Mouse (Mus musculus) heart, embryonic 16.5 days (tissue): ENCODE results near the gene Znrf2. TPM values are rescaled to one million over a fixed set of nuclear protein-coding genes. Genes with fewer than 3 reads are reported as not detected.

Experiments used
- ATAC-seq: fragments of 200-750 bp; cut with Nextera tagmentation; replicated peaks from 2 replicates; pipeline ENCODE4 v1.8.0; 2017; ENCODE audit warnings: moderate number of reproducible peaks; ENCODE audit not compliant: insufficient read depth, low FRiP score; ENCODE audit errors: extremely low read depth
- H3K27ac ChIP-seq: fragments of 300-500 bp; sonication (generic); 2 replicates; pipeline ENCODE4 v1.5.1; 2014; ENCODE audit warnings: mild to moderate bottlenecking, low read length, control low read depth, moderate library complexity
- H3K27me3 ChIP-seq: fragments of 300-500 bp; sonication (generic); 2 replicates; pipeline ENCODE4 v1.6.1; 2014; ENCODE audit warnings: low read length, mixed read lengths; ENCODE audit not compliant: control insufficient read depth, insufficient read depth
- H3K36me3 ChIP-seq: fragments of 300-500 bp; sonication (generic); 2 replicates; pipeline ENCODE4 v1.6.1; 2014; ENCODE audit not compliant: control insufficient read depth, insufficient read depth
- H3K4me1 ChIP-seq: fragments of 300-500 bp; sonication (generic); 2 replicates; pipeline ENCODE4 v1.6.1; 2014; ENCODE audit warnings: low read length, mixed read lengths; ENCODE audit not compliant: control insufficient read depth, insufficient read depth
- H3K4me2 ChIP-seq: fragments of 300-500 bp; sonication (generic); 2 replicates; pipeline ENCODE4 v1.6.1; 2014; ENCODE audit warnings: low read depth, mild to moderate bottlenecking, control low read depth, low read length
- H3K4me3 ChIP-seq: fragments of 300-500 bp; sonication (generic); 2 replicates; pipeline ENCODE4 v1.5.1; 2014; ENCODE audit warnings: mild to moderate bottlenecking, control low read depth, low read length
- H3K9ac ChIP-seq: fragments of 300-500 bp; sonication (generic); 2 replicates; pipeline ENCODE4 v1.6.1; 2014; ENCODE audit warnings: low read length, control low read depth
- H3K9me3 ChIP-seq: fragments of 300-500 bp; sonication (generic); replicated peaks from 2 replicates; pipeline ENCODE4 v1.6.1; 2016; ENCODE audit warnings: low read length; ENCODE audit not compliant: control insufficient read depth
- WGBS: fragments of 180-500 bp; shearing (Covaris S2); extraction: QIAGEN DNeasy Blood & Tissue Kit; methylation state at CpG from one replicate; pipeline ENCODE4 v1.1.7; 2014; 5-methylcytosine and 5-hydroxymethylcytosine counted together
- polyA plus RNA-seq: library from polyadenylated mRNA; unstranded; fragments of >200 nt; fragmentation: Nextera tagmentation; extraction: Ambion mirVana; gene quantifications from 2 replicates; pipeline ENCODE4 v1.2.1, GENCODE M21; 2015

The Znrf2 gene
- polyA plus RNA-seq, 1 experiment from 2014 or later, result 3.3 TPM

DNA sequence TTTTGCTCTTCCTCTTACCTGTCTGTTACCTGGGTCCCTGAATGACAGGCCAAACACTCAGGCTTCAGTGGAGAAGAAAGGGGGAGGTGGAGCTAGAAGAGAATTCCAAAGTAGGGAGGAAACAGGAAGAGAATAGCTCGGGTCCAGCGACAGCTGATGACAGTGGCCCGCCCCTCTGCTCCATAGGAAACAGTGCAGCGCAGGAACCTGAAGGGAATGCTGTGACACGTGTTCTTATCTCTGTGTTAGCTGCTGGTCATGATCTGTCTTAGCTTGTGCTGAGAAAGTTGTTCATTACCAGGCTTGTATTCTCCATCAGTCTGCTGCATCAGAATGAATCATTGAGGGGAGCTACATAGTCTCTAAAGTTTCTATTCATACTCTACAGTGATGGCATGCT lies 60.1 kb downstream of the Znrf2 start:
- Histone ChIP-seq H3K4me1 (peaks cover 17% of the 10 kb centered on the region), H3K27ac (no peak overlapping the region), H3K9ac (no peak overlapping the region), H3K4me3 (no peak overlapping the region), H3K36me3 (no peaks in the 10 kb centered on the region), H3K27me3 (no peaks in the 10 kb centered on the region), H3K4me2 (peak overlapping the region; percentile 12; the same call in 1 of the 2 replicates), H3K9me3 (no peaks in the 10 kb centered on the region)
- 8% methylated on average over 5 of the region's 5 CpGs for WGBS
- peak; percentile 45; the same call in 1 of the 2 replicates for ATAC-seq

GRCm38 (mm10) chr6:54877651-54878050 lies 60.9 kb downstream of the Znrf2 start:
- ATAC-seq, result no peak
- Histone ChIP-seq H3K36me3 (no peaks in the 10 kb centered on the region), H3K4me2 (no peak overlapping the region), H3K4me3 (no peak overlapping the region), H3K9me3 (no peaks in the 10 kb centered on the region), H3K4me1 (peaks cover 17% of the 10 kb centered on the region), H3K9ac (no peak overlapping the region), H3K27ac (no peak overlapping the region), H3K27me3 (no peaks in the 10 kb centered on the region)
- WGBS, result 76% methylated on average over 3 of the region's 3 CpGs

DNA sequence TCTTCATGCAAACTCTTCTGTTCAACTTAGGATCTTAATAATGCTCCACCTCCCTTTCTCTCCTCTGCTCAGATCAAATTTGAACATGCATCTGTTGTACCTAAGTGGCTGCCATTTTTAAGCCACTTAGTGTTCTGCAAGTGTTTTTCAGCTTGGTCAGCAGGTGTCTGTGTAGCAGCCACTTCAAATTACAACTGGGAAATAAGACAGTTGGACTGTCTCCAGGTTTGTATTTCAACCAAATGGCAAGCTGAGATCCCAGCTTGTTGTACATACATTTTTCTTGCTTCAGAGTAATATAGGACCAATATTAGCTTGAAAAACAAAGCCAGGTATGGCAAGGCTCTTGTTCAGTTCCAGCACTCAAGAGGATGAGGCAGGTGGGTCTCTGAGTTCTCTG lies 61.8 kb downstream of the Znrf2 start:
- ATAC-seq, result no peak
- no peak overlapping the region for H3K4me2 ChIP-seq
- H3K27ac ChIP-seq, result peak overlapping the region; percentile 35; the same call in 1 of the 2 replicates
- H3K9me3 ChIP-seq, result no peaks in the 10 kb centered on the region
- H3K4me1 ChIP-seq, result peaks cover 17% of the 10 kb centered on the region
- no peak overlapping the region for H3K4me3 ChIP-seq
- H3K27me3 ChIP-seq, result no peaks in the 10 kb centered on the region
- no peak overlapping the region for H3K9ac ChIP-seq
- no peaks in the 10 kb centered on the region for H3K36me3 ChIP-seq

DNA sequence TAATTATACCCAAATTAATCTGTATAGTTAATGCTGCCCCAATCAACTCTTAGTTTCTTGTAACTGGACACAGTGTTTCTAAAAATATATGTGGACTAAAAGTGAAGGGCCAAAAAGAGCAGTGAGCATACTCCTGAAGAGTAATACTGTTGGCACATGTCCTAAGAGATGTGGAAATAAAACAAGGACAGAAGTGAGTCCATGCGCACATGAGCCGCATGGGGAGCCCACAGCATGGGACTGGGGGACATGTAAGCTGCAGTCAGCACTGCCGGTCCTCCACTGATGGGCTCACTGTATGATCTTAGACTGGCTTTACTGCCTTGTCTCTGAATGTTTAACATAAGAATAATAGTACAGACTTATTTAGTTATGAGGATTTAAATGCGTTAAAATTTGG lies 63.4 kb downstream of the Znrf2 start:
- H3K4me3 ChIP-seq, result no peak overlapping the region
- H3K9ac ChIP-seq, result no peak overlapping the region
- no peaks in the 10 kb centered on the region for H3K36me3 ChIP-seq
- H3K4me1 ChIP-seq, result peaks cover 17% of the 10 kb centered on the region
- no peaks in the 10 kb centered on the region for H3K9me3 ChIP-seq
- WGBS, result 67% methylated on average over 4 of the region's 4 CpGs
- H3K27ac ChIP-seq, result no peak overlapping the region
- no peak; the same call in 1 of the 2 replicates for ATAC-seq
- no peaks in the 10 kb centered on the region for H3K27me3 ChIP-seq
- no peak overlapping the region for H3K4me2 ChIP-seq

- H3K9me3 ChIP-seq, result no peaks in the 10 kb centered on the region
- H3K4me3 ChIP-seq, result no peak overlapping the region
- WGBS, result 75% methylated on average over 2 of the region's 2 CpGs
- peaks cover 8% of the 10 kb centered on the region for H3K4me1 ChIP-seq
- no peak overlapping the region for H3K9ac ChIP-seq
- peaks cover 2% of the 10 kb centered on the region; the same call in 1 of the 2 replicates for H3K36me3 ChIP-seq
- H3K4me2 ChIP-seq, result no peak overlapping the region
- H3K27ac ChIP-seq, result no peak overlapping the region
- no peaks in the 10 kb centered on the region for H3K27me3 ChIP-seq
- no peak for ATAC-seq
Observed at GRCm38 (mm10) chr6:54883424-54883823, 66.7 kb downstream of the Znrf2 start.

- Histone ChIP-seq H3K27me3 (no peaks in the 10 kb centered on the region), H3K4me2 (no peak overlapping the region), H3K4me1 (no peaks in the 10 kb centered on the region), H3K36me3 (peaks cover 2% of the 10 kb centered on the region; the same call in 1 of the 2 replicates), H3K4me3 (no peak overlapping the region), H3K9ac (no peak overlapping the region), H3K27ac (no peak overlapping the region), H3K9me3 (no peaks in the 10 kb centered on the region)
- ATAC-seq, result no peak
- 80% methylated on average over 7 of the region's 7 CpGs for WGBS
Observed at GRCm38 (mm10) chr6:54886195-54886594, 69.5 kb downstream of the Znrf2 start.

DNA sequence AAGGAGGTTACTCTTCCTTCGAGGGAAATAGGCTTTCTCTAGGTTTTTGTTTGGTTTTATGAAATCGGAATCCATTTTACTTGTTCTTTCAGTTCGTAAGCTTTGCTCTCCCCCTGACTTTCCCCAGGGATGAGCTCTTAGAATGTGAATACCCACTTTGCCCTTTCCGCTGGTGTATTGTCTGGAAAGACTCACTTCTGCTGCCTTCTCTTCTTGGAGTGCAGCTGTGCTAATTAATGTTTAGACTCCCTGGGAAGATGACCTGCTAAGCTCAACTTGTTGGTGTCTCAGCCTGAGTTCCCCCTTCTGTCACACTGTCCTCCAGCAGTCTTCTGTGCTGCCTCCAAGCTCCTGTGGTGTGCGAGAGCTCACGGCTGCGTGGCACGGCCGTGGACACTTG lies 73.5 kb downstream of the Znrf2 start:
- H3K4me3 ChIP-seq, result no peak overlapping the region
- no peak overlapping the region for H3K27ac ChIP-seq
- no peaks in the 10 kb centered on the region for H3K4me1 ChIP-seq
- H3K27me3 ChIP-seq, result no peaks in the 10 kb centered on the region
- ATAC-seq, result no peak
- no peak overlapping the region for H3K9ac ChIP-seq
- H3K36me3 ChIP-seq, result peaks cover 4% of the 10 kb centered on the region
- no peak overlapping the region for H3K4me2 ChIP-seq
- WGBS, result 90% methylated on average over 9 of the region's 9 CpGs
- H3K9me3 ChIP-seq, result no peaks in the 10 kb centered on the region

DNA sequence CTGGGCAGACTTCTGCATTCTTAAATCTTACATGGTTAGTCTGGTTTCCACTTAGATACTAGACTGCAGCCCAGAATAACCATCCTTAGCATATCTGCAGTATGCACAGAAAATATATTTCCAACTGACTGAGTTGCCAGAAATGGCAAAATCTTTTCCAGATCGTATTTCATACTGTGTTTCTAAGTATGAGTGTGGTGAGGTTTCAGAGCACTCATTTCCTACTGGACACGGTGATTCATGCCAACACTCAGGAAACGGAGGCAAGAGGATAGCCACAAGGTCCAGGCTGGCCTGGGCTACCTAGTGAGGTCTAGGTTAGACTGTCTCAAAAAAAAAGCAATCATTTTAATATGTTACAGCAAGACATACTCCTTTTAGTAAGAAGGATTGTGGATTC lies 74.7 kb downstream of the Znrf2 start:
- peaks cover 4% of the 10 kb centered on the region for H3K36me3 ChIP-seq
- no peaks in the 10 kb centered on the region for H3K27me3 ChIP-seq
- no peak overlapping the region for H3K9ac ChIP-seq
- H3K4me1 ChIP-seq, result no peaks in the 10 kb centered on the region
- H3K9me3 ChIP-seq, result no peaks in the 10 kb centered on the region
- H3K27ac ChIP-seq, result no peak overlapping the region
- no peak for ATAC-seq
- H3K4me2 ChIP-seq, result no peak overlapping the region
- no peak overlapping the region for H3K4me3 ChIP-seq
- WGBS, result 80% methylated on average over 3 of the region's 3 CpGs

DNA sequence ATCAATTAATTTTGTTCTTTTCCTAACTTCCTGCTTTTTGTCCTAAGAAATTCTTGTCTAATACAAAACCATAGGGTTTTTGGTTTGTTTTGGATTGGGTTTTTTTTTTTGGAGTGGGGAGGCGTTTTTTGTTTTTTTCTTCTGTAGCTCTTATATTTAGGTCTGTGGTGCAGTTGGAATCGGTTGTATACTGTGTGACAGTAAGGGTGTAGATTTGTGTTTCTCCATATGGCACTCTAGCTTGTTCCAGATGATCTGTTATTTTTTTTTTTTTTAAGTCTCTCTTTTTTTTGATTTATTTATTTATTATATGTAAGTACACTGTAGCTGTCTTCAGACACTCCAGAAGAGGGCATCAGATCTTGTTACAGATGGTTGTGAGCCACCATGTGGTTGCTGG lies 83.5 kb downstream of the Znrf2 start:
- no peaks in the 10 kb centered on the region for H3K36me3 ChIP-seq
- WGBS, result 90% methylated on average over 2 of the region's 2 CpGs
- no peak for ATAC-seq
- H3K4me3 ChIP-seq, result no peak overlapping the region
- H3K9ac ChIP-seq, result no peak overlapping the region
- no peak overlapping the region for H3K27ac ChIP-seq
- 0 out of 2 replicates have a peak, but pooled peaks cover 2% of the 10 kb centered on the region for H3K9me3 ChIP-seq
- no peaks in the 10 kb centered on the region for H3K4me1 ChIP-seq
- H3K4me2 ChIP-seq, result no peak overlapping the region
- H3K27me3 ChIP-seq, result no peaks in the 10 kb centered on the region
